Comparison of ENCODE assay signal across 8 mouse cellular contexts in the genomic region with DNA sequence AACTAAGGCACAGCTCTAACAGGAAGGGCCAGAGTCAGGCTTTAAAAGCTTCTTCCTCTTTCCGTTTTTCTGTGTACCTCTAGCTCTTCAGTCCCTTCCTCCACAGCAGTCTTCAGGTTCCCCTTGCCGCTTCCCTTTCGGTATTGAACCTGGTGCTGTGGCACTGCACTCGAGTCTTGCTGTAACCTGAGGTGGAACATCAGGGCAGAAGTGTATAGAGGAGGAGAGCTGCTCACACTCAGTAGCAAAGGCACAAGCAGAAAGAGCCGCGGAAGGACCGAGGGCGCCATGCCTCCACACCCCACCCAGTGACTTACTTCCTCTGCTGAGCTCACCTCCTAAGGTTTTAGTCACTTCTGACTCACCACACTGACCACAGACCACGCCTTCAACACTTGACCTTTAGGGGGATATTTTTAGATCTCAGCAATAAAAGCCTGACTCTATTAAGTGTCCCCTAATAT. TPM values are rescaled to one million over a fixed set of nuclear protein-coding genes. Genes with fewer than 3 reads are reported as not detected.
DNase-seq lines count a peak whose midpoint lies in the region; ATAC-seq and TF ChIP-seq lines count a peak whose summit lies in the region.

A gene (minus strand): TSS at position 321 of the 464 bp plus-strand sequence.

- H3K4me1 ChIP-seq in limb, embryonic 14.5 days (ENCODE audit: control insufficient read depth, insufficient read depth, low read length): no peaks in the 10 kb centered on the region
- H3K4me1 ChIP-seq in midbrain, embryonic 14.5 days (ENCODE audit: control insufficient read depth, insufficient read depth, low read length): no peaks in the 10 kb centered on the region

- no peak for DNase-seq in left cerebral cortex, adult 18-20 months (ENCODE audit: low spot score in 2 of 2)
- no peak for DNase-seq in left cerebral cortex, adult 11 months (ENCODE audit: low spot score)
- peak; percentile 4 for DNase-seq in c-Kit-positive CD71-positive TER-119-positive erythroid progenitor cells, embryonic 14.5 days (ENCODE audit: low spot score)
- DNase-seq in heart, postnatal 36 days: peak; percentile 18 to 35
- DNase-seq in limb, embryonic 14.5 days (ENCODE audit: low spot score): no peak
- no peak for DNase-seq in midbrain, embryonic 14.5 days
- DNase-seq in right cerebral cortex, adult 2 months (ENCODE audit: low spot score in 2 of 2): no peak
- no peak for DNase-seq in cerebellum, adult 9-10 months

- H3K27me3 ChIP-seq in limb, embryonic 14.5 days (ENCODE audit: control insufficient read depth, insufficient read depth, low read length): no peaks in the 10 kb centered on the region
- no peaks in the 10 kb centered on the region for H3K27me3 ChIP-seq in midbrain, embryonic 14.5 days (ENCODE audit: control insufficient read depth, insufficient read depth, low read length)

- H3K4me2 ChIP-seq in limb, embryonic 14.5 days (replicated peaks; ENCODE audit: low read depth, low read length, severe bottlenecking): no peak within 1 kb of the TSS
- no peak within 1 kb of the TSS for H3K4me2 ChIP-seq in midbrain, embryonic 14.5 days (ENCODE audit: low read length)

- TF ChIP-seq POLR2A in limb, embryonic 14.5 days (IDR thresholded peaks at IDR 0.05; ENCODE audit: borderline replicate concordance, extremely low read depth, insufficient read depth, insufficient read length): no peak

- no peak within 1 kb of the TSS for H3K4me3 ChIP-seq in limb, embryonic 14.5 days (replicated peaks; ENCODE audit: low read length)
- no peak within 1 kb of the TSS for H3K4me3 ChIP-seq in midbrain, embryonic 14.5 days (replicated peaks; ENCODE audit: low read depth, low read length)

- H3K27ac ChIP-seq in limb, embryonic 14.5 days (replicated peaks; ENCODE audit: low read depth, low read length): no peak within 1 kb of the TSS
- H3K27ac ChIP-seq in midbrain, embryonic 14.5 days (replicated peaks; ENCODE audit: low read depth, low read length): no peak within 1 kb of the TSS

- H3K9me3 ChIP-seq in limb, embryonic 14.5 days (ENCODE audit: control insufficient read depth, low read length): no peaks in the 10 kb centered on the region
- H3K9me3 ChIP-seq in midbrain, embryonic 14.5 days (ENCODE audit: control insufficient read depth, low read length): no peaks in the 10 kb centered on the region

- 83% methylated on average over 9 of the region's 9 CpGs for WGBS in limb, embryonic 14.5 days
- 90% methylated on average over 9 of the region's 9 CpGs for WGBS in midbrain, embryonic 14.5 days

- H3K36me3 ChIP-seq in limb, embryonic 14.5 days (ENCODE audit: control insufficient read depth, insufficient read depth, low read length): no peaks in the 10 kb centered on the region
- no peaks in the 10 kb centered on the region for H3K36me3 ChIP-seq in midbrain, embryonic 14.5 days (ENCODE audit: control insufficient read depth, insufficient read depth, low read length)

- H3K9ac ChIP-seq in limb, embryonic 14.5 days (ENCODE audit: low read depth, low read length, severe bottlenecking): no peak within 1 kb of the TSS
- no peak within 1 kb of the TSS for H3K9ac ChIP-seq in midbrain, embryonic 14.5 days (replicated peaks; ENCODE audit: low read length)

- intact Hi-C loops in heart, postnatal 36 days (cut with DNase I): no loop called here

- no peak for ATAC-seq in limb, embryonic 14.5 days (ENCODE audit: low FRiP score, low read depth)
- no peak for ATAC-seq in midbrain, embryonic 14.5 days (ENCODE audit: low FRiP score, low TSS enrichment)

RNA-seq across cellular contexts. Expression of the gene that starts here (rescaled TPM):
- 100 to 1,000 TPM; 209 to 215 TPM for total RNA-seq in left cerebral cortex, adult 18-20 months (2021)
- 10 to 100 TPM in 1 of 2 experiments, 1 to 10 TPM in 1; 8.6 to 10.6 TPM for total RNA-seq in heart, postnatal 36 days (2021)
- 14.5 and 15.7 TPM in 2 replicates for polyA plus RNA-seq in limb, embryonic 14.5 days (2012; rRNA removed)
- 27.6 and 29.7 TPM in 2 replicates for polyA plus RNA-seq in limb, embryonic 14.5 days (2014; fragmentation: Nextera tagmentation; extraction: Ambion mirVana)
- 50.7 and 54.0 TPM in 2 replicates for polyA plus RNA-seq in midbrain, embryonic 14.5 days (2014; fragmentation: Nextera tagmentation; extraction: Ambion mirVana)

Comparison
In these comparisons a context has a peak if more than half of its experiments do, and no peak if none do; other contexts are left out.
1. RNA of the gene that starts here (total RNA-seq): 209 to 215 TPM in left cerebral cortex, adult 18-20 months; 8.6 to 10.6 TPM in heart, postnatal 36 days; every median in the first group is over 10 times any median in the second.
2. DNase-seq: peak in c-Kit-positive CD71-positive TER-119-positive erythroid progenitor cells, embryonic 14.5 days (single experiment) and heart, postnatal 36 days (2 of 2); none in left cerebral cortex, adult 18-20 months (0 of 2), left cerebral cortex, adult 11 months (single experiment), limb, embryonic 14.5 days (single experiment), midbrain, embryonic 14.5 days (single experiment), right cerebral cortex, adult 2 months (0 of 2) and cerebellum, adult 9-10 months (single experiment).